Mouse (Mus musculus) frontal cortex, postnatal 25 days (tissue): ENCODE data around the gene Nars2.
A peak's percentile ranks its signal among the peaks of the same experiment; 100 is the strongest.

ENCODE experiments used
- DNase-seq, 2 experiments: peaks; one replicate each; pipeline ENCODE4 v3.0.0; 2022; ENCODE audit warnings: low spot score in 2 of 2

Nars2 gene

GRCm38 (mm10) chr7:97072061-97072460, 120.8 kb downstream of the Nars2 start:
- no peak for DNase-seq

- no peak for DNase-seq
Observed at GRCm38 (mm10) chr7:97074974-97075373, 123.7 kb downstream of the Nars2 start.

GRCm38 (mm10) chr7:97076977-97077376, 125.7 kb downstream of the Nars2 start:
- no peak for DNase-seq

GRCm38 (mm10) chr7:97078685-97079084, 127.4 kb downstream of the Nars2 start:
- no peak for DNase-seq

GRCm38 (mm10) chr7:97079145-97079544, 127.8 kb downstream of the Nars2 start:
- DNase-seq, result no peak

DNA sequence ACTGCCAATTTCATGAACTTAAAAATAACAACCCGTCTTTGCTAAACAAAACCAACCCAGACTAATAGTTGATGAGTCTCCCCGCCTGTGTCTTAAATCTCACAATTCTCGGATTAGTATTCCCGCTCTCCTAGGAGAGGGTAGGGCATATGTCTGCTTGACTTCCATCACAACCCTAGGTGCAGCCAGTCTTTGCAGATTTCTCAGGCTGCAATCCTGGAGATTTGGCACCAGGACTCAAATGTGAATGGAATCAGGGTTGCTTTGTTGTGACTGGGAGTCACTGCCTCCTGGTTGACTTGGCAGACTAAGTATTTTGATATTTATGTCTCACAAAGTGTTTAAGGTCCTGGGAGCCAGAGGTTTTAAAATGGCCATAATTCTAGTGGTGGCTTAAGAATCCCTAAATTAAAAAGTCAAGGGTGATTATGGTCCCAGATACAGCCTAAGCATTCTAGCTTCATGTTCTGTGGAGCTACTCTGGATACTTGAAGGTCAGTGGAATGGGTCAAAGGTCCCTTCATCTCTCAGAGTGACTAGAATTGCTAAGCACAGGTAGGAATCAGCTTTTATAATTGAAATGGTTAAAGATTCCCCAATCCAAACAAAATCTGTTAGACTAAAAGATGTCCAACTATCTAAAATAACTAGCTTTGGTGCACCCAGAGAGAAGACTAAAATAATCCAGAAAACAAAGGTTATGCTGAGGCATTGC, 128.5 kb downstream of the Nars2 start:
- no peak for DNase-seq

DNA sequence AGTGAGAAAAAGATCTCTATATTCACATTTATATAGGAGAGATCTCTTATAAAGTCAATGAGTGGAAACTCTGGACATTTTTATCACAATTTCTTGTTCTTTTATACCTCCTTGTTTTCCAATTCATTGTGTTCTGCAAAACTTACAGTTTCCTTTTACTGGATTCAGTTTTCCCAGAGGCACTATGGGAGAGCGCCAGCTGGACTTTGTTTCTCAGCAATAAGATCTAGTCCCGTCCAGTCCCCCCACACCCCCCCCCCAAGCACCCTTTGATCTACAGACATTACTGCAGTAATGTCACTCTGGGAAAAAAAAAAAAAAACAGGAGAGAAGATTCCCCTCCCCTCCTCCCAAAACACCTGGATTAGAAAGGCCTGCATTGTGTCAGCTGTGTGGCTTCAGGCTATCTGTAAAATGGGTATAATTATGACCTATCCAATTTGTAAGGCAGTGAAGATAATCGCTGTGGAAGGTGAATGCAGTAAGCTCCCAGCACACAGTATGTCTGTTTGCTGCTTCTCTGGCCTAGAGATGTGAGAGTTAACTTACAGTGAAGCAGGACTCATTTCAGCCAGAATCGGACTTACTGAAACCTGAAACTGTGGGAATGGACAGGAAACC, 129.4 kb downstream of the Nars2 start:
- no peak for DNase-seq

DNA sequence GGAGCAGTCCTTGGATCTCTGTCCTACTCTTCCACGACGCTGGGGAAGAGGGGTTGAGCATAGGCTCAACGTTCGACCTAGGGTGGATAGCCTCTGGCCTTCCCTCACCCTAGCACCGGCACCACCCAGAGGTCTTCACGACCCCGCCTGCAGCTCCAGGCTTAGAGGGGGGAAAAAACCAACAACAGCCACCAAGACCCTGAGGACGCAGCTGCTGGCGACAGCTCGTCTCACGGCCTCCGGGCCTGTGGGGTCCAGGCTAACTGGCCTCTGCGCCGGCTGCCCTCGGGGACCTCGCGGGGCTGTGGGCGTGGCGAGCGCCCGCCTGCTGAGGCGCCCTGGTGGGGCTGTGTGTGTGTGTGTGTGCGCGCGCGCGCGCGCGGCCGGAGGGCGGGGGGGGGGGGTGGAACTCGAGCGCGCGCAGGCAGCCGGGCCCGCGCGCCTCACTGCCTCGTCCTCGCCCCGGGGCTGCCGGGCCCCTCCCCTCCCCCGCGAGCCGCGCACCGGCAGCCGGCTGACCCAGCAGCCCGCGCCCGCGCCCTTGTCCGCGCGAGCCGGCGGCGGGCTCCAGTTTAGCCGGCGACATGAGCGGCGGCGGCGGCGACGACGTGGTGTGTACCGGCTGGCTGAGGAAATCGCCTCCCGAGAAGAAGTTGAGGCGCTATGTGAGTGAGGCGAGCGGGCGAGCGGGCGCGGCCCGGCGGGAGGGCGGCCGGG, 130.1 kb downstream of the Nars2 start, which contains the start of gene Gab2:
TSS of gene Gab2 (plus strand) at position 345 of the 717 bp plus-strand sequence.
- DNase-seq, result peak; percentile 32 to 42

DNA sequence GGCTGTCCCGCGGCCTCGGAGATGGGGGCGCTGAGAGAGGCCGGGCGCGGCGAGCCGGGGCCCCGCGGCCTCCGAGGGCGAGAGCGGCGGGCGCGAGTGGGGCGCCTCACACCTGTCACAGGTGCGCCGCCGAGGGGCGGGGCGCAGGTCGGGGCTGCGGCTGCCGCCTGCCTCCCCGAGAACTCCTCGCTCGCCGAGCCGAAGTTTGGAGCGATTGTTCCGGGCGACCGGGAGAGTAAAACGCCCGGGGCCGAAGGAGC, 130.6 kb downstream of the Nars2 start:
- no peak for DNase-seq

DNA sequence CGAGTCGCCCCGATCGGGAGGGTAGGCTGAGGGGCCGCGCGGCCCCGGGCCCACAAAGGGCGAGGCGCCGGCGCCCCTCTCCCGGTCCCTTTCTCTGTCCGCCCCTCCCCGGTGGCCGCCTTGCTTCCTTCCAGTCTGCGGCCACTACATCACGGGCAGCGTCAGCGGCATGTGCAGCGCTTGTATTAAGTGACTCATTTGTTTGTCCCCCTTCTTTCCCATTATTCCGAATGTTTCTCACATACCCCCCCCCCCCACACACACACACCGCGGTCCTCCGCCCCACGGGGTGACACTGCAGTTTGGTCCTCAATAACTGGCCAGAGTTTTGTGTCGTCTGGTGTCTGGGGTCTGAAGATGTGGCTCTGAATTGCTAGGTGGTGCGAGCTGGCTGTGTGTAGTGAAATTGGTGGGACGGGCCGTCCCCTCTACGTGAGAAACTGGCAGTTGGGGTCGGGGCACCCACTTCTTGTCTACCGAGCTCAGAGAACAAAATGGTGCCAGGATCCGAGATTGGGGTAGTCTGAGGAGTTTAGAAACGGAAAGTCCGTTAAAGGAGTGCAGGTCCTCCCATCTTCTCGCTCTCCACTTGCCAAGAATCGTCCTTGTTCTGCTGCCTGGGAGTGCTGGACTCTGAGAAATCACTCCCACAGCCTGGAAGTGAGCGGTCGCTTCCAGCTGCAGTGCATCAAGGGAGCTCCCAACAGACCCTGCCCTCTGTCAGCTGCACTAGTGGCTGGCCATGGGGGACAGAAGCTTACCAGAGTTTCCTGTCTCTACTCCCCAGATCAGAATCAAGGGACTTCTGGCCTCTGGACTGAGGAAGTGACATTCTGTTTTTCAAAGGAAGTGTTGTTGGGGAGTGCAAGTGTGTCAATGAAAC, 131.2 kb downstream of the Nars2 start:
- peak in 1 of 2 experiments; percentile 13 for DNase-seq

- no peak for DNase-seq
Observed at GRCm38 (mm10) chr7:97083579-97083978, 132.3 kb downstream of the Nars2 start.

- DNase-seq, result no peak
Observed at GRCm38 (mm10) chr7:97084181-97084580, 132.9 kb downstream of the Nars2 start.

DNA sequence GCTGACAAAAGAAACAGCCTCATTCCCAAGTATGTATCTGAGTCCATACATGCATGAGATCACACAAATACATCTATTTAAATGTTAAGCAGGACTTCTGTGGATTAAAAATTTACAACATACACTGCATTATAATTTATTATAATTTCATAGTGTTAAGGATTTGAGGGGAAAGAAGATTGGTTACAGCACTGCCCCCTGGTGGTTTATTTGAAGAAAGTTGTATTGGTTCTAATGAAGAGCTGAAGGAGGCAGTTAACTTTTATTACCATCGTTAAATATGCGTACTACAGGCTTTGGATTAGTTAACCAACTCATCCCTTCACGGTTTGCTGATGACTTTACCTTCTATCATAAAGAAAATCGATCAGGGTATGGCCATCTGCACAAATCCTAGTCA, 134.0 kb downstream of the Nars2 start:
- no peak for DNase-seq

GRCm38 (mm10) chr7:97094241-97094640, 142.9 kb downstream of the Nars2 start:
- no peak for DNase-seq

GRCm38 (mm10) chr7:97108119-97108518, 156.8 kb downstream of the Nars2 start:
- DNase-seq, result no peak
